Mouse (Mus musculus) spleen, embryonic (tissue): ENCODE measurements around the gene Nmb.
"Not testable (repeated sequence)": the region's sequence is repeated elsewhere in the genome, so short reads cannot be mapped to it uniquely, and the experiment has no call there.

Source experiments
- CTCF ChIA-PET: fragments of 350-600 bp; sonication (Branson Sonifier 250); formaldehyde crosslinking; loops from one replicate; lab custom pipeline; 2022; lab: Charles Lee

Gene Nmb

DNA sequence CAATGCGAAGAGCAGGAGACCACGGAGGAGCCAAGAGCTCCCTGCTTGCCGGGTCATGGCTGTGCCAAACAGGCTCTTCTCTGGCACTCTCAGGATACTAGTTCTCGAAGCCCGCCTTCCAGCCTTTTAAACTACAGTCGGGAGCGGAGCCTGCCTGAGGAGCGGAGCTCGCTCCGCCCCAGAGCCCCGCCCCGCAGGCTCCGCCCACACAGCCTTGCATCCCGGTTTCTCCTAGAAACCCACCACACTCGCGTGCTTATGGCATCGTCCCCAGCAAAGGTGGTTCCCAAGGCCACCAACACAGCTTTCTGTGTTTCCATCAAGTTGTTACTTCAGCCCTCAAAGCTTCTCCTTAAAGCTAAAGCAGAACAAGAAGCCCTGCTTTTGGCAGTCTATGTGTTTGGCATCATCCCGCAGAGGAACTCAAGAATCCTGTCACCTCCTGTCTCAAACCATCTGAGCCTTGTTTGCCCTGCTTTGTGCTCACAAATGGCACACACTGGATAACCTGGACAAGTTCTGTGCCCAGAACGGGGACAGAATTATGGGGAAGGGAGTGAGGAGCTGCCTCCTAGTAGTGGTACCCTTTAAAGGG, at the start of gene Nmb:
Nmb (minus strand) TSS at position 156 of the 595 bp plus-strand sequence.
- CTCF ChIA-PET = no interaction called here

DNA sequence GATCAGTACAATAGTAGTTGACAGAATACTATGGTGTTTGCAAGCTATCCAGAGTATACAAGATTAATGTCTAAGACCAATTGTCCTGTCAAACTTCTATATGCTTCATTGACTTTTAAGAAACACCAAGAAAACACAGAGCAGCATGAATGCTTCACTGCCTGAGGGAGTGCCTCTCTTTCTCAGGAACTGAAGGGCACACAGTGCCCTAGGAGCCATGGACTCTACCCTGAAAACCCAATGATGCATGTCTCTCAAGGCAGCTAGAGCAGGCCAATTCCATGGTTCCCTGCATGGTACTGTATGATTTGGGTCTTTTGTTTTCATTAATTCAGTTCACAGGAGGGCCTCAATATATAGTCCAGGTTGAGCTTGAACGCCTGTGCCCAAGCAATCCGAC, 49.4 kb upstream of the Nmb start:
- CTCF ChIA-PET = interaction anchor here (0.6 kb wide), 1 partner anchor 27 kb away, joined by 7 read pairs; no protein-coding TSS in a partner anchor

DNA sequence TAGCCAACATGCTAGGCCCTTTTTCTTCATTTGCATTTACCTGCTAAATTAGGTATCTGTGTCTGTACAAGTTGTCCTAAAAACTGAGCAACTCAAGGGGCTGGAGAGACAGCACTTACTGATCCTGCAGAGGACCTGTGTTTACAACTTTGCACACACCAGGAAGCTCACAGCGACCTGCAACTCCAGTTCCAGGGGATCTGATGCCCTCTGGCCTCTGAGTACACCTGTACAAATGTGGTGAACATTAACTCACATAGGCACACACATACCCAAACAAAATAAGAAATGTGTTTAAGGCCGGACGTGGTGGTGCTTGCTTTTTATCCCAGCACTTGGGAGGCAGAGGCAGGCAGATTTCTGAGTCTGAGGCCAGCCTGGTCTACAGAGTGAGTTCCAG, 47.3 kb upstream of the Nmb start:
- CTCF ChIA-PET = no interaction called here

DNA sequence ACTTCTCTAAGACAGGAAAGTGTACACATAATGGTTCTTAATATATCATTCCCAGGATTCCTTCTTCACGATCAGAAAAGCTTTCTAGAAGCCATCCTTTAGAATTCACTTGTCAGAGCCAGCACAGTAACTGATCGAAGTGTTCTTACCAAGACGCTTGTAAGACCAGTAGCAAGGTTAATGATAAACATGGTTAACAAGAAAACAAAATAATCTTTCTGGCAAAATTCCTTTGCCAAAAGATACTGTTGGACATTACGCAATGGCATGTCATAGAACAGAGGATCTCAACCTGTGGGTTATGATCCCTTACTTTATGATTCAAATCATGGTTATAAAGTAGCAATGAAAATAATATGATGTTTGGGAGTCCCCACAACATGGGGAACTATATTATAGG, 46.6 kb upstream of the Nmb start:
- CTCF ChIA-PET = no interaction called here

DNA sequence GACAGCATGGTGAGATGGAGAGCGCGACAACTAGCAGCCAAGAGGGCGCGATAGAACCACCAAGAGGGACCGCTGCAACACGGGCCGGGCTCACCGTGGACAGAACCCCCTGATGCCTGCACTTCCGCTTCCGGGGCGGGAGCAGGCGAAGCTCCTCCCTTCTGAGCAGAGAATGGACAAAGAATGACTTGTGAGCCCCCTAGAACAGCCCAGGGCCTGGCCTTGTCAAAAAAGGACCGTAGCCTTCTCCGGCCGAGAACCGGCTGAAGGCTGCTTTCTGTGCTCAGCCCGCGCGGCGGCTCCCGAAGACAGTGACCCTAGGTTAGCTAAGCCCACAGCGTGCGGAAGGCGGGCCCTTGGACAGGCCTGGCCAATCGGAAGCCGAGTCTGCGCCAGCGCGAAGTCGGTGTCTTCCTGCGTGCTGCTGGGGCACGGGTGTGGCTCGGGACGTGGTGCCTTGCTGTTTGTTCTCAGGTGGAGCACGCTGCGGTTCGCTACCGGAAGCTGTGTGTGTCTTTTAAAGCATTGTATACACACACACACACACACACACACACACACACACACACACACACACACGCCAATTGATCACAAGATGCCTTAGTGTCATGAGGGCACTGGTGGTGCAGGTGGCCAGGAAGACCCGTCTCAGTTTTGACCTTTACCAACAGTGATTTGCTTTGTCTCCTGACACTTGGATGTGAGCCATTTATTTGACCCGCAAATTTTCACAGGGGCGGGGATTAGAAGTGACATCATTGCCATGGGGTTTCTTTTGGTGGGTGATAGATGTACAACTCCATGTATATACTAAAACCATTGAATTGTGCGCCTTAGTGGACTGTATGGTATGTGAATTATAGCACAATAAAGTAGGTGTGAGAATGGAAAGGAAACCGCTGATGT, 42.8 kb upstream of the Nmb start, which contains the start of gene Sec11a:
Sec11a (minus strand) TSS at position 336 of the 906 bp plus-strand sequence.
- CTCF ChIA-PET = interaction anchor here (0.6 to 0.7 kb wide), 4 partner anchors 61 to 233 kb away, joined by 4 to 10 read pairs (median 6); no protein-coding TSS in a partner anchor

DNA sequence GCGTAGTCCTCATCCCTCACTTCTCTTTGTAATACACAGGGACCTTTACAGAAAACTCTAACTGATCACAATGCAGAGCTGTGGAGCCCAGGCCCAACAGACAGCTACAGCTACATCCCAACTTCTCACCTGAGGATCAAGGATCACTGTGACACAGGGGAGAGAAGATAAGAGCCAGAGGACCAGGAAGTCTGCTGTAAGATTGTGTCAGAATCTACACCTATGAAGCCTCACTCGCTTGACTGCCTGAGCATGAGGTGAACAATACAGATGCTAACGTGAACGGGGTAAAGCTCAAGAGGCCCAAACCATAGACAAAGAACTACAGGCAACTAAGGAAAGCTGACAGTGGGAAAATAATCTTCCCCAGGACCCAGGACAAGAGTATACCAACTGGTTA, 34.9 kb upstream of the Nmb start:
- CTCF ChIA-PET = no interaction called here

DNA sequence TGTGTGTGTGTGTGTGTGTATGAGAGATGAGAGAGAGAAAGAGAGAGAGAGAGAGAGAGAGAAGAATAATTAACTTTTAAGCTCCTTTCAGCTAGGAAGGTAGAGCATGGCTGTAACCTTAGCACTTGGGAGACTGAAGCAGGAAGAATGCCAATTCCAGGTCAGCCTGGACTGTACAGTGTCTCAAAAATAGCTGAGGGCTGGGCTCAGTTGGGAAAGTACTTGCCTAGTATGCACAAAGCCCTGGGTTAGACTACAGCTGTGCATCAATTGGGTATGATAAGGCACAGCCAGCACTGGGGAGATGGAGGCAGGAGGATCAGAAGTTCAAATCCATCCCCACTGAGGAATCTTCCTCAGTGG, 32.4 kb upstream of the Nmb start:
- CTCF ChIA-PET = not testable (repeated sequence)

DNA sequence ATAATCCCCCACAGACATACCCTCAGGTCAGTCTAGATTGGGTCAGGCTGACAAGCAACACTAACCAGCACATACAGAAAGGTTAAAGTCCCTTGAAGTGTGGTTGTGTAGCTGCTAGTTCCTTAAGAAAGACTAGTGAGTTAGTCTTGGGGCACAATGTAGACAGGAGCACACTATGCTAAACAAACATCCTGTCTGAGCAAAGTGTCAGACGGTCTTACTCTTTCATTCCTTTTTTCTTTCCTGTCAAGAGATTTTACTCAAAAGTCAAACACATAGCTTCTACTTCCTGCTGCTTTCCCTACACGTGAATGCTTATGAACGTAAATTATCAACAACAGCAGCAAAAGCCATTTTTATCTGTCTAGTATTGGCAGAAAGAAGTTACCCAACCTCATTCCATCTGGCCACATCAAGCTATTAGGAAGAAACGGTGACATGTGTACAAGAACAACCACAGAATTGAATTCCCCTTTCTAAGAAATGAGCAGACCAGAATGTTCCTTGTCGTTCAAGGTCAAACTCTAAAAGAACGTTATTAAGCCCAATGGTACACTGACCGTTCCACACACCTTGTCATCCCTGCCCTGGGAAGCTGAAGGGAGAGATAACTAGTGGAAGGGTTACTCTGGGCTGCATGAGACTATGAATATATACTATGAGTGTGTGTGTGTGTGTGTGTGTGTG, 31.9 kb upstream of the Nmb start:
- CTCF ChIA-PET = interaction anchor here (1.3 kb wide), 1 partner anchor 36 kb away, joined by 3 read pairs; the partner anchor contains the start of gene Wdr73

DNA sequence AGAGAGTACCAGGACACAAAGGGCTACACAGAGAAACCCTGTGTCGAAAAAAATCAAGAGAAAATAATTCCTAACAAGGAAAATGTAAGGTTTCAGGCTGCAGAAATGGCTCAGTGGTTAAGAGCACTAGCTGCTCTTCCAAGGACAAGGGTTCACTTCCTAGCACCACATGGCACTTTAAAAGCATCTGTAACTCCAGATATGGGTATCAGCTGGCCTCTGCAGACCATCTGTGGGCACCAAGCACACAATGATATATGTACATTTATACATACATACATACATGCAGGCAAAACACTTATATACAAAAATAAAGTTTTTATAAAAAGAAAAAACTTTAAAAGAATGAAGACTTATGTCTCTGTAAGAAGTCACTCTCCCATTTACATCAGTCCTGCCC, 31.0 kb upstream of the Nmb start:
- CTCF ChIA-PET = interaction anchor here (1.3 kb wide), 1 partner anchor 35 kb away, joined by 3 read pairs; the partner anchor contains the start of gene Wdr73

DNA sequence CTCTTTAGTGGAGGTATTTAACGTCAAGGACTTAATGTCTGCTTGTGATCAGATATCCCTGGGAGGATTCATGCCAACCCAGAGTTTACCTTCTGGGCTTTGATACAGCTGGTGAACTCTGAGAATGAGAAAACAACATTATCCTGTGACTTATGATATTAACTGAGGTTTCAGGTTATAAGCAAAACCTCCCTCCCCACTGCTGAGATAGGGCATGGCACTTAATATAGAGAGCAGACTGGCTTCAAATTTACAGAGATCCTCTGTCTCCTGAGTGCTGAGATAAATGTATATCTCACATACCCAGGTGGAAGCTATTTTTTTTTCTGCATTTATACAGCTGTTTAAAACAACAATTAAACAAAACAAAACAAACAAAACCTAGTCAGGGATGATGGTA, 27.9 kb upstream of the Nmb start:
- CTCF ChIA-PET = interaction anchor here (0.6 kb wide), 1 partner anchor 16 kb away, joined by 4 read pairs; no protein-coding TSS in a partner anchor

DNA sequence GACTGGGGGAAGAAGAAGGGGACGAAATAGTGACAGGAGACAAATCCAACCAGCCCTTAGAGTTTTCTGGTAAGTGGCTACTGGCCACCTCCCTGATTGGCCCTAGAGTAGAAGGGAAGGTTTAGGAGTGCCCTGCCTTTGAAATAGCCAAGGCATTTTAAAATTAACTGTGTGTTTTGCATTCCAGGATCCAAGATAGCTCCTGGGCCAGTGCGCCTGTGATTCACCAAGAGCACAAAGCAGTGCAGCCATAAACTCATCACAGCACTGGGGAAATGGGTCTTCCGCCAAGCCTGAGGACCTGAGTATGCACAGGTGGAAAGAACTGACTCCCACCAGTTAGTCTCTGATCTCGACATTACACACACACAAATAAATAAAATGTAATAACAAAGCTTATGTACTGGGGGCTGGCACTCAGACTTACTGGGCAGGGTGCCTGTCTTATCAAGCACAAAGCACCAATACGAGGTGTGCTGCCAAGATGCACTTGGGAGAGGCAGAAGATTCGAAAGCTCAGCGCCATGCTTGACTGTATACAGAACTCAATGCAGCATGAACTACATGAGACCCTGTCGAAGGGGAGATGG, 26.8 kb upstream of the Nmb start:
- CTCF ChIA-PET = no interaction called here

DNA sequence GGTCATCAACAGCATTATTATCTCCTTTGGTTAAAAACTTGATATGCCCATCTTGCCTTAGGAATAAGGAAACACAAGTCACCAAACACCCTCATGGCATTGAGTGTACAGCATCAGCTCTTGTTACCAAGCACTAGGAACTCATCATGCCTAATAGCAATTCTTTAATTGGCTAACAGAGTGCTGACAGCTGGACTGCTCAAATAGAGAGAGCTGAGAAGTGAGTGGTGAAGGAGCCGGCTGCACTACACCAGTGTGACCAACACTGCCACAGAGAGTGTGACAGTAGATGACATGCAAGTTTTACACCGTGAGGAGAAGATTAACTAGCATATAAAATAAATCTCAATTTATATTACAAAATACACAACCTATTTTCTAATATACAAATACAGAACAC, 18.3 kb upstream of the Nmb start:
- CTCF ChIA-PET = no interaction called here

DNA sequence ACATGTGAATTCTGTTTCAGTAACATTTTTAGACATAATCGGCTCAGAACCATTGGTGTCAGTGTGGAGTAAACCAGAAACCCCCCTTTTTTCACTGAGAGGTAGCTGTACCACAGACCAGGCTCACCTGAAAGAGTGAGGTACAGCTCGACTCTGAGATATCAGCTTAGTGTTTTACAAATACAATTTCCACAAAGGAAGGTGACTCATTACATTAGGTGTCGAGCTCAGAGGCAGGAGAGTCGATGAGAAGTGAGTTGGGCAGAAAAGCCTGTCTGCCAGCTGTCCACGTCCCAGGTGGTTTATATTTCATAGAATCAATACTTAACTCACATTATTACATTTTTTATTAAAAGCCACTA, 14.8 kb upstream of the Nmb start:
- CTCF ChIA-PET = no interaction called here

DNA sequence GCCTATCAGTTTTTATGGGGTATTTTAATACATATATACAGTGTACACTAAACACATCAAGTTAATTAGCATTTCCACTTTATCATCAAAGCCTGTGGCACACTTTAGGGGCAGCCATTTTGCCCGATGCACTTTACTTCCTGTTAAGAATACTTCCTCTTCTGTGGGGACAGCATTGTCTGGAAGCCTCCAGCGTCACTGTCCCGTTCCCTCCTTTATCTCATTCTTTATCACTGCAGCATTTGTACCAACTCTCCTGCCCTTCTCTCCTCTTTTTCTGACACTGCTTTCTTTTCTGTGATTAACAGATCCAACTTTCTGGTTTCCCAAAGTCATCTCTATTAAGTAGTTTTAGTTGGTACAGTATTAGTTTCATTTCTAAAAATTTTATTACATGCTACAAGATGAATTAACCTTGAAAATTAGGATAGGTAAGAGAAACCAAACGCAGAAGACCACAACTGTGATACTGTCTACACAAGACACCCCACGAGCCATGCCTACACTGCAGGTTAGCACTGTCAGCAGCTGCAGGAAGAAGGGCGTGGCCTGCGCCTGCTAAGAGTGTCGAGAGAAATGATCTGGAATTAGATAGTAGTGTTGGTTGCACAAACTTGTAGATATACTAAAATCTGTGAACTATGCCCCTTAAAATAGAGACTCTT, 14.2 kb upstream of the Nmb start:
- CTCF ChIA-PET = no interaction called here

DNA sequence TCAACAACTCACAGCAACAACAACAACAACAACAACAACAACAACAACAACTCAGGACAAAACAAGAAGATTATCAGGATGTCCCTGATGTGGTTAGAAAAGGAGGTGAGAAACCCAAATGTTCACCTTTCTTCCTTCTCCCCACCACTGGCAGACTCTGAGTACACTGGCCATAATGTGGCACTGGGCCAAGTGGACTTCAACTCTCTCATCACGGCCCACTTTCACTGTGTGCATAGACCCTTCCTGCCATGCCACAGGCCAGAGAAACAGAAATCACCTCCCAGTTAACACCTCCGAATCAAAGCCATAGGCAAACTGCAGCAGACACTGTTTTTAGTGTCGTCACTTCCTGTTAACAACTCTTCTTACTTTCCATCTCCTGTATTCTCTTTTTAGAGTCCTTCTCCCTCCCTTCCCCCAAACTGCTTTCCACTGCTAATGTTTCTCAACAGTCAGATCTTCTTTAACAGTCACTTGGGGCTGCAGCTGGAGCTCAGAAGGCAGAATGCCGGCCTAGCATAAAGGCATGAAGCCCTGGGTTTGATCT, 13.1 kb upstream of the Nmb start:
- CTCF ChIA-PET = no interaction called here

DNA sequence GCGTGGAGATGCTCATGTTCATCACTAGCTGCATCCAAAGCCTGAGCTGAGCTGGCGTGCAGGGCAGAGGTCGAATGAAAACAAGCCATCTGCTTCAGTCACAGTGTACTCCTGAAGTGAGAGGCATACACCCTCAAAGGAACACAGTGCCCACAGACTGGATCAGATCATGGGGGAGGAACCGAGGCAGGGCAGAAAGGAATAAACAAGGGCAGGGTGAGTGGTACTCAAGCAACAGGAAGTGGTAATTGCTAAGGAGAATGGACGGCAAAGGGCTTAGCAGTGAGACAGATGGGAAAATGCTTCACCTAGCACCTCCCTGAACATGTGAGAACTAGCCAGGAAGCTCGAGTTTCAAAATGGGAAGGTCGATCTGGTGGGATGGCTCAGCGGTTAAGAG, 7.6 kb upstream of the Nmb start:
- CTCF ChIA-PET = no interaction called here

DNA sequence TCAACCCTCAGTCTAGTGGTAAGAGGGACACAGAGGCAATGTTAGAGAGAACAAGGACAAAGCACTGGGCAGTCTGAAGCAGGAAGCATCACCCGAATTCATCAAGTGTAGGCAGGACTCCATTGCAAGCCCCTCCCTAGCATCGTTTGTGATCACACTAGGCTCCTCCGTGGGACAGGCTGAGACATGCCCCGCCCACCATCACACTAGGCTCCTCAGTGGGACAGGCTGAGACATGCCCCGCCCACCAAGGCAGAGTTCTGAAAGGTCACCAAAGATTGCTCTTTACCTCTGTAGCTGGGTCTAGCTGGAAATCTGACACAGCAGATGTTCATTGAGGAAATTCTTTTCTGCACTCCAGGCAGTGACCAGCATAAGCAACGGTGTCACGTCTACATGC, 6.2 kb upstream of the Nmb start:
- CTCF ChIA-PET = interaction anchor here (0.5 kb wide), 1 partner anchor 50 kb away, joined by 3 read pairs; no protein-coding TSS in a partner anchor

DNA sequence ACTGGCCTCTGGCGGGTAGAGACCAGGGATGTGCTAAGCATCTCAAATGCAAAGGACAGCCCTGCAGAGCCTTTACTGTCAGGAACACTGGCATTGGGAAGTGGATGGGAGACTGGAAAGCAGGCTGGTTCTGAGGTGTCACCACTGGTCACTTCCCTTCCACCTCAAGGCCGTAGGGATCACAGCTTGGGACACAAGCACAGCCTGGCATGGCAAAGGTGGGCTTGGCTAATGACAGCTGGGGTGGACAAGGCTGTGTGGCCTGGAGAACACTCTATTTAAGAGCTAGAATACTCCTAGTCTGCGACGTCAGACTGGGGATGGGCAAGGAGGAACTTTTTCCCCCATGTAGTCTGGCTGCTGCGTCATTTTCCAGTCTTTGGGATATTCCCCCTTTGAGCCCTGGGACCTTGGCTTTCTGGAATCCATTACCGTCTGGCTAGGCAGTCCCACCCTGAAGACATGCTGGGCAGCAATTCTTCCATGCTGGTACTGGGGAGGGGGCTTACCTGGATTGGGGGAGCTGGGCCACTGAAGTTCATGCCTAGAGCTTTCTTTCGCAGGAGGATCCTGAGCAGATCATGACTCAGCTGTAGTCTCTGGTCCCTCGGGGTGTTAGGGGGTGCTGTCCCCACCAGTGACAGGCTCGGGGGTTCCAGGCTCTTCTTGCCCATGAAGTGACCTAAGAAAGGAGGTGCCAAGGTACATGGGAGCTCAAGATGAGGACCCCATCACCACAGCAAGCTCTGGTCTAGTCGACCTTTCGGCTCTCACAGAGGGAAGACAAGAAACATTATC, 1.1 kb downstream of the Nmb start:
- CTCF ChIA-PET = interaction anchor here (0.5 kb wide), 1 partner anchor 11 kb away, joined by 3 read pairs; no protein-coding TSS in a partner anchor

DNA sequence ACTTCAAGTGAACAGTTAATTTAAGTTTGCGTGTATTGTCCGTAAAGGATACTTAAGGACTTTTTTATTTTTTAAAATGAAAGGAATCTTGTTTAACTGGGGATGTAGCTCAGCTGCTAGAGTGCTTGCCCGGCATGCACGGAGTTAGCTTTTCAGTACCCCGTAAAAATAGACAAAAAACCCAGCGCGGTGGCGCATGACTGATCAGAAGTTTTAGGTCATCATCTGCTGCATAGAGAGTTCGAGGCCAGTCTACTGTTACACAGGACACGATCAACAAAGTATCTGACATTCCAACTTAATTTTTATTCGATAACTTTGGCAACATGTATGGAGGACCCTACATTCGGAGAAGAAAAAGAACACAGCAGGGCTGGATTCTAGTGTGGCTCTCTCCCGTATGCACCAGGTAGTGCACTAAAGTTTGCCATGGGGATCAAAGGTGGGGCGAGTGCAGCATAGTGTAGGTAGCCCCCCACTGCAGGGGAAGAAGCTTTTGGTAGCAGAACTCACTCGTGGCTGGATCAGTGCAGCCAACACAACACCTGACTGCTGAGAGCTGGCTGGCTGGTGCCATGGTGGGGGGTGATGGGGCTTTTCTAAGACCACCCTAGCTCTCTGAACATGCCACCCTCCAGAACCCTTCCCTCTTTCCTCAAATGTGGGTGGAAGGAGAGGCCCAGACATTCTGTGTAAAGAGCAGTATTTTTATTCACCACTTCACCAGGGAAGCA, 3.2 kb downstream of the Nmb start:
- CTCF ChIA-PET = no interaction called here
